Mouse (Mus musculus): Measurements from ENCODE around the gene Tenm4. TPM values are rescaled to one million over a fixed set of nuclear protein-coding genes. Genes with fewer than 3 reads are reported as not detected.

Gene Tenm4
- polyA plus RNA-seq, 1 experiment from 2014 or later: 4.6 TPM

- Histone ChIP-seq H3K27me3 (replicated peaks; ENCODE audit: control insufficient read depth, insufficient read depth, low read length) (no peaks in the 10 kb centered on the region), H3K27ac (ENCODE audit: low read depth, low read length) (no peak overlapping the region), H3K36me3 (ENCODE audit: control insufficient read depth, insufficient read depth) (no peaks in the 10 kb centered on the region), H3K4me3 (ENCODE audit: low read depth, low read length) (no peak overlapping the region), H3K9ac (ENCODE audit: low read depth, low read length) (no peak overlapping the region), H3K4me1 (replicated peaks; ENCODE audit: control insufficient read depth, insufficient read depth, low read length) (no peaks in the 10 kb centered on the region), H3K4me2 (replicated peaks; ENCODE audit: low read depth) (no peak overlapping the region), H3K9me3 (ENCODE audit: control insufficient read depth) (no peaks in the 10 kb centered on the region)
- ATAC-seq: no peak
- WGBS: 88% methylated on average over 11 of the region's 11 CpGs
- no peak for TF ChIP-seq CTCF (IDR thresholded peaks at IDR 0.05; ENCODE audit: low read depth)
These were observed 107.3 kb downstream of the Tenm4 start for GRCm38 (mm10) chr7:96278378-96278777.

- no peak for ATAC-seq
- H3K27ac ChIP-seq (ENCODE audit: low read depth, low read length): no peak overlapping the region
- no peak overlapping the region for H3K4me3 ChIP-seq (ENCODE audit: low read depth, low read length)
- H3K27me3 ChIP-seq (replicated peaks; ENCODE audit: control insufficient read depth, insufficient read depth, low read length): no peaks in the 10 kb centered on the region
- H3K4me1 ChIP-seq (replicated peaks; ENCODE audit: control insufficient read depth, insufficient read depth, low read length): no peaks in the 10 kb centered on the region
- no peaks in the 10 kb centered on the region for H3K36me3 ChIP-seq (ENCODE audit: control insufficient read depth, insufficient read depth)
- 71% methylated on average over 4 of the region's 4 CpGs for WGBS
- H3K9ac ChIP-seq (ENCODE audit: low read depth, low read length): no peak overlapping the region
- TF ChIP-seq CTCF (IDR thresholded peaks at IDR 0.05; ENCODE audit: low read depth): no peak
- no peaks in the 10 kb centered on the region for H3K9me3 ChIP-seq (ENCODE audit: control insufficient read depth)
- H3K4me2 ChIP-seq (replicated peaks; ENCODE audit: low read depth): no peak overlapping the region
These were observed 109.7 kb downstream of the Tenm4 start for GRCm38 (mm10) chr7:96280795-96281194.

- no peak for TF ChIP-seq CTCF (IDR thresholded peaks at IDR 0.05; ENCODE audit: low read depth)
- no peak overlapping the region for H3K9ac ChIP-seq (ENCODE audit: low read depth, low read length)
- no peaks in the 10 kb centered on the region for H3K27me3 ChIP-seq (replicated peaks; ENCODE audit: control insufficient read depth, insufficient read depth, low read length)
- WGBS: 54% methylated on average over 2 of the region's 2 CpGs
- ATAC-seq: no peak
- H3K27ac ChIP-seq (ENCODE audit: low read depth, low read length): no peak overlapping the region
- H3K4me3 ChIP-seq (ENCODE audit: low read depth, low read length): no peak overlapping the region
- no peaks in the 10 kb centered on the region for H3K9me3 ChIP-seq (ENCODE audit: control insufficient read depth)
- H3K36me3 ChIP-seq (ENCODE audit: control insufficient read depth, insufficient read depth): no peaks in the 10 kb centered on the region
- H3K4me1 ChIP-seq (replicated peaks; ENCODE audit: control insufficient read depth, insufficient read depth, low read length): no peaks in the 10 kb centered on the region
- H3K4me2 ChIP-seq (replicated peaks; ENCODE audit: low read depth): no peak overlapping the region
These were observed 119.5 kb downstream of the Tenm4 start for GRCm38 (mm10) chr7:96290576-96290975.

- no peaks in the 10 kb centered on the region for H3K4me1 ChIP-seq (replicated peaks; ENCODE audit: control insufficient read depth, insufficient read depth, low read length)
- H3K4me3 ChIP-seq (ENCODE audit: low read depth, low read length): no peak overlapping the region
- no peaks in the 10 kb centered on the region for H3K9me3 ChIP-seq (ENCODE audit: control insufficient read depth)
- no peak overlapping the region for H3K9ac ChIP-seq (ENCODE audit: low read depth, low read length)
- TF ChIP-seq CTCF (IDR thresholded peaks at IDR 0.05; ENCODE audit: low read depth): no peak
- H3K36me3 ChIP-seq (ENCODE audit: control insufficient read depth, insufficient read depth): no peaks in the 10 kb centered on the region
- ATAC-seq: no peak
- no peak overlapping the region for H3K4me2 ChIP-seq (replicated peaks; ENCODE audit: low read depth)
- no peaks in the 10 kb centered on the region for H3K27me3 ChIP-seq (replicated peaks; ENCODE audit: control insufficient read depth, insufficient read depth, low read length)
- 93% methylated on average over 5 of the region's 5 CpGs for WGBS
- no peak overlapping the region for H3K27ac ChIP-seq (ENCODE audit: low read depth, low read length)
These were observed 124.9 kb downstream of the Tenm4 start for GRCm38 (mm10) chr7:96295959-96296358.

GRCm38 (mm10) chr7:96300826-96301397 is 129.9 kb downstream of the Tenm4 start:
- ATAC-seq: no peak
- 73% methylated on average over 8 of the region's 8 CpGs for WGBS

GRCm38 (mm10) chr7:96301813-96302212 is 130.8 kb downstream of the Tenm4 start:
- Histone ChIP-seq H3K27me3 (replicated peaks; ENCODE audit: control insufficient read depth, insufficient read depth, low read length) (no peaks in the 10 kb centered on the region), H3K4me2 (replicated peaks; ENCODE audit: low read depth) (no peak overlapping the region), H3K4me1 (replicated peaks; ENCODE audit: control insufficient read depth, insufficient read depth, low read length) (no peaks in the 10 kb centered on the region), H3K36me3 (ENCODE audit: control insufficient read depth, insufficient read depth) (no peaks in the 10 kb centered on the region), H3K9me3 (ENCODE audit: control insufficient read depth) (no peaks in the 10 kb centered on the region), H3K9ac (ENCODE audit: low read depth, low read length) (no peak overlapping the region), H3K4me3 (ENCODE audit: low read depth, low read length) (no peak overlapping the region), H3K27ac (ENCODE audit: low read depth, low read length) (no peak overlapping the region)
- WGBS: 53% methylated on average over 3 of the region's 3 CpGs
- TF ChIP-seq CTCF (IDR thresholded peaks at IDR 0.05; ENCODE audit: low read depth): no peak
- ATAC-seq: no peak

More at GRCm38 (mm10) chr7:96300826-96301397, 129.9 kb downstream of the Tenm4 start:
- no peaks in the 10 kb centered on the region for H3K36me3 ChIP-seq (ENCODE audit: control insufficient read depth, insufficient read depth)
- no peak overlapping the region for H3K9ac ChIP-seq (ENCODE audit: low read depth, low read length)
- no peak overlapping the region for H3K27ac ChIP-seq (ENCODE audit: low read depth, low read length)
- TF ChIP-seq CTCF (IDR thresholded peaks at IDR 0.05; ENCODE audit: low read depth): no peak
- H3K4me2 ChIP-seq (replicated peaks; ENCODE audit: low read depth): no peak overlapping the region
- no peaks in the 10 kb centered on the region for H3K4me1 ChIP-seq (replicated peaks; ENCODE audit: control insufficient read depth, insufficient read depth, low read length)
- no peaks in the 10 kb centered on the region for H3K9me3 ChIP-seq (ENCODE audit: control insufficient read depth)
- H3K4me3 ChIP-seq (ENCODE audit: low read depth, low read length): no peak overlapping the region
- no peaks in the 10 kb centered on the region for H3K27me3 ChIP-seq (replicated peaks; ENCODE audit: control insufficient read depth, insufficient read depth, low read length)

GRCm38 (mm10) chr7:96303963-96304362 is 132.9 kb downstream of the Tenm4 start:
- no peak overlapping the region for H3K4me2 ChIP-seq (replicated peaks; ENCODE audit: low read depth)
- H3K27me3 ChIP-seq (replicated peaks; ENCODE audit: control insufficient read depth, insufficient read depth, low read length): no peaks in the 10 kb centered on the region
- ATAC-seq: no peak
- no peak overlapping the region for H3K27ac ChIP-seq (ENCODE audit: low read depth, low read length)
- H3K9ac ChIP-seq (ENCODE audit: low read depth, low read length): no peak overlapping the region
- H3K4me1 ChIP-seq (replicated peaks; ENCODE audit: control insufficient read depth, insufficient read depth, low read length): no peaks in the 10 kb centered on the region
- no peak overlapping the region for H3K4me3 ChIP-seq (ENCODE audit: low read depth, low read length)
- H3K36me3 ChIP-seq (ENCODE audit: control insufficient read depth, insufficient read depth): no peaks in the 10 kb centered on the region
- TF ChIP-seq CTCF (IDR thresholded peaks at IDR 0.05; ENCODE audit: low read depth): no peak
- WGBS: 33% methylated on average over 2 of the region's 2 CpGs
- no peaks in the 10 kb centered on the region for H3K9me3 ChIP-seq (ENCODE audit: control insufficient read depth)
